Mouse (Mus musculus) small intestine, adult 2 months (tissue): ENCODE data around the gene 2310011J03Rik.

Source experiments
- CTCF ChIP-seq: fragments of 200-500 bp; IDR thresholded peaks from 2 replicates; pipeline ENCODE4 v1.5.1; 2012; ENCODE audit warnings: low read depth, mild to moderate bottlenecking, control low read depth, inconsistent platforms, low read length, moderate library complexity, mixed read lengths; ENCODE audit not compliant: insufficient replicate concordance, insufficient read length; ENCODE audit errors: extremely low read depth
- POLR2A ChIP-seq: fragments of 200-500 bp; IDR thresholded peaks from 2 replicates; pipeline ENCODE4 v1.6.1; 2012; ENCODE audit warnings: low read depth, mild to moderate bottlenecking, control low read depth, inconsistent platforms, low read length, moderate library complexity

- no peak for TF ChIP-seq CTCF
- TF ChIP-seq POLR2A: no peak; the same call in 1 of the 2 replicates
Observed at GRCm38 (mm10) chr10:80344131-80344661, 23.9 kb upstream of the 2310011J03Rik start.
